Mouse (Mus musculus) layer of hippocampus, adult 9-11 months (tissue): ENCODE data around the gene Hoxb7.

Experiments used
- DNase-seq: peaks from one replicate; pipeline ENCODE4 v3.0.0; 2022

Gene Hoxb7

DNA sequence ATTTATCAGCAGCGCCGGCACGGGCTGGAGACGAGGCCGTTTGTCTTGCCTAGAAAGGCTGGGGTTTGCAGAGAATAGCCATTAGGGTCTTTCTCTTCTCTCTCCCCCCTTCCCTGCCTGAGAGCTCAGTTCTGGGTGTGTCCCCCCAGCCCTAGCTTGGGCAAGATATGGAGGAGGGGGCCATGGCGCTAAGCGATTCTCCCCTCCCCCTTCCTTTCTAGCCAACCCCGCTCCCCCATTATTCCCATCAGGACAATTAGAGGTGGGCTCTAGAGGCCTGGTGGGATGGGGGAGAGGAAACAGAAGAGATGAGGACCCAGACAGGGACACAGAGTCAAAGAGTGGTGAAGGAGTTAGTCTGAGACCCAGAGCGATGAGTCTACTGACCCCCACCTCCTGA is 988 bp downstream of the Hoxb7 start:
- no peak for DNase-seq

GRCm38 (mm10) chr11:96288455-96289221 is 2.2 kb downstream of the Hoxb7 start:
- no peak for DNase-seq

DNA sequence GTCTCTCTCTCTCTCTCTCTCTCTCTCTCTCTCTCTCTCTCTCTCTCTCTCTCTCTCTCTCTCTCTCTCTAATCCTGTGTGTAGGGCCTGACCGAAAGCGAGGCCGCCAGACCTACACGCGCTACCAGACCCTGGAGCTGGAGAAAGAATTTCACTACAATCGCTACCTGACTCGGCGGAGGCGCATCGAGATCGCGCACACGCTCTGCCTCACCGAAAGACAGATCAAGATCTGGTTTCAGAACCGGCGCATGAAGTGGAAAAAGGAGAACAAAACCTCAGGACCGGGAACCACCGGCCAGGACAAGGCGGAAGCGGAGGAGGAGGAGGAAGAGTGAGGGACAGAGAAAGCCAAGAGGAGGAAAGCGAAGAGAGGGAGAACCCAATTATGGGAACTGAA is 2.9 kb downstream of the Hoxb7 start:
- no peak for DNase-seq

GRCm38 (mm10) chr11:96289837-96290236 is 3.4 kb downstream of the Hoxb7 start:
- DNase-seq, result no peak

GRCm38 (mm10) chr11:96290705-96291355 is 4.4 kb downstream of the Hoxb7 start:
- no peak for DNase-seq

GRCm38 (mm10) chr11:96291681-96292564 is 5.5 kb downstream of the Hoxb7 start, which contains the start of gene Hoxb6:
Gene Hoxb6, plus strand, starts transcription at chr11:96292476.
- no peak for DNase-seq

- DNase-seq, result no peak
Observed at GRCm38 (mm10) chr11:96292565-96293301, 6.3 kb downstream of the Hoxb7 start.

GRCm38 (mm10) chr11:96293302-96293921 is 7.0 kb downstream of the Hoxb7 start:
- DNase-seq, result no peak

GRCm38 (mm10) chr11:96294245-96295091 is 8.0 kb downstream of the Hoxb7 start:
- no peak for DNase-seq

DNA sequence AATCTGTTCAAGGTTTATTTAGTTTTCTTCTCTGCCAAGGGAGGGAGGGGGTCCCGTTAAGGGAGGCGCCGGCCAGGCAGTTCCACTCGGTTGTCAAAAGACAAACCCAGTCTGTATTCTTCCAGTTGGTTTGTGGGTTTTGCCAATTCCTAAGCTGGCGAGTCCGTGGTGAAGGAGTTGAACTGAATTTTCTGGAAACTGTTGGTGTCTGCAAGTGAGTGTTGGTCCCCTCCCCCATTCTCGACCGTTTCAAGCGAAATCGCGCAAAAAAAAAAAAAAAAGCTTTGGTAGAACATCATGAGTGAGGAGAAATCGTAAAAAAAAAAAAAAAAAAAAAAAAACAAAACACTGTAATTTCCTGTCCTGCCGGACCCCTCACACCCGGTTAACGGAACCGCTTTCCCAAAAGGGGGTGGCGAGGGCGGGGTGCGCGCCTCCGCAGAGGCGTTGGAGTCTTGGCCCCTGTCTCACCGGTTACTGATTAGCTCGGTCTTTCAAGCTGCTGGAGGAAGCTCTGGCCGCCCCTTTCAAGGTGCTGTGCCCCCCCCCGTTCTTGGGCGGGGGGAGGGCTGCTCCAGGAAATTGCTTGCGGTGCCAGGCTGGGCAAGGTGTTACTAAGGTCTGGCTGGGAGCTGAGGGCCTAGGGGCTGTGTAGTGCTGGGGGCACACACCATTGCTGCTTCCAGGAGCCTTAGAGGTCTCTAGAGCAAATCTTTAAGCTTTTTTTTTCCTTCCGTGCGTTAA is 8.8 kb downstream of the Hoxb7 start:
- no peak for DNase-seq

GRCm38 (mm10) chr11:96296997-96297396 is 10.6 kb downstream of the Hoxb7 start:
- no peak for DNase-seq

DNA sequence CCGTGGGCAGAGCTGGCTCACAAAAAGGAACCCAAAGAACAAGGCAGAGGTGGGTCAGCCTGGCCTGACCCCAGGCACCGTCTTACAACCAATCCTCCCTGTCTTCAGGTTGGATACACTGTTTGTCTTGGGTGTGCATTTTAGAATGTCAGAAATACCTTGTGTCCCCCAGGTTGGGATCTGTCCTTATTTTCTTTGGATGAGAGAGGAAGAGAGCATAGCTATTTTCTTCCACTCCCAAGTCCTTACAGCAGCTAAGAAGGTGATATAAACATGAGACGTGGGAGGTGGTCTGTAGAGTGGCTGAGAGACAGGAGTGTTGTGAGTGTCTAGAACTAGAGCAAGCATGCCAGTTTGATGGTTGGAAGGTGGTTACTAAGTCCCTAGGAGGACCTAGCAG is 11.0 kb downstream of the Hoxb7 start:
- DNase-seq, result no peak

DNA sequence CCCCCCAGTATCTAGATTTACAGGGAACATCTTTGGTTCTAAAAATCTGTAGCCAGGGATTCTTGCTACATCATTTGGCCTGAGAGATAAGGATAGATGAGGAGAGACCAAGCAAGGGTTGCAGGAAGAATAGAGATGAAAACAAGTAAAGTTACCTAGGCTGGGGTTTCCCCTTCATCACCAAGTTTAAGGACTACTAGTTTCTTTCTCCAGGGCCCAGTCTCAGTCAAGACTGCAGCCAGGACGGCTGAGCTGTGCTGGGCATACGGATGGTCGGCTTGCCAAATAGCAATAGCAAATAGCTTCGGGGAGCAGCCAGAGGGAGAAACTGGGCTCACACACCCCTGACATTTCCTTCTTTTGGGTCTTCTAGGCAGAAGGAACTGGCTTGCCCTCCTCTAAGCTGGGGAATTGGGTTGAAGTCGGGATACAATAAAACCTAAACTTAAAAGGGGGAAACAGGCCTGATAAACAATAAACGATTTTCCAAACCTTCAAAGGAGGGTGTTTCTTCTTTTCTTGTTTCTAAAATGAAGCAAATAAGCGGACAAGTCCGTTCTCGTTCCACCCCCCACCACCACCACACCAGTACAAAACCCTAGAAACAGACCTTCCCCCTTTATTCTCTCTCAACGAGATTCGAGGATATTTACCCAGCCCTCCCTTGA is 11.7 kb downstream of the Hoxb7 start:
- no peak for DNase-seq

- DNase-seq, result no peak
Observed at GRCm38 (mm10) chr11:96298895-96299667, 12.7 kb downstream of the Hoxb7 start.

DNA sequence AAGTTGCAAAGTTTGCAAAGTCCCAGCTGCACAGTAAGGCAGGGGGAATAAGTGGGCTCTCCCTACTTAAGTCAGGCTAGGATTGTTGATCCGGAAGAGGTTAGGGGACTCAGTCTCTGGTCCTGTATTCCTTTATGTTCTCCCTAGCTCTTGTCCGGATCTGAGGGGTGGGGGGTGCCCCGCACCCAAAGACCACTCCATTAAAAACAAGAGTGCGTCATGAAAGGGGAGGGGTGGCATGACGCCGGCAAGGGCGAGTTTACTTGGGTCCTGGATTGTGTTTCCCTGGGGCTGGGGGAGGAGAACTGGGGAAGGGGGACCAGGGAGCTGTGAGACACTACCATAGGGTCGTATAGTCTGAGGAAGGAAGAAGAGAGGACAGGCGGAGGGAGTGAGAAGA is 13.4 kb downstream of the Hoxb7 start:
- no peak for DNase-seq

- DNase-seq, result no peak
Observed at GRCm38 (mm10) chr11:96300354-96301063, 14.1 kb downstream of the Hoxb7 start.

- DNase-seq, result no peak
Observed at GRCm38 (mm10) chr11:96301064-96301431, 14.6 kb downstream of the Hoxb7 start.

- peak; percentile 45 for DNase-seq
Observed at GRCm38 (mm10) chr11:96301837-96302236, 15.4 kb downstream of the Hoxb7 start.
